Mouse (Mus musculus) NIH3T3 (cell line): Measurements from ENCODE around the gene Kcnb1.

ENCODE experiments used
- DNase-seq: peaks from one replicate; pipeline ENCODE4 v3.0.0-alpha.2; 2012; ENCODE audit warnings: low read depth

Kcnb1 gene

GRCm38 (mm10) chr2:167128699-167129607, 61.0 kb downstream of the Kcnb1 start:
- DNase-seq: peak; percentile 74

DNA sequence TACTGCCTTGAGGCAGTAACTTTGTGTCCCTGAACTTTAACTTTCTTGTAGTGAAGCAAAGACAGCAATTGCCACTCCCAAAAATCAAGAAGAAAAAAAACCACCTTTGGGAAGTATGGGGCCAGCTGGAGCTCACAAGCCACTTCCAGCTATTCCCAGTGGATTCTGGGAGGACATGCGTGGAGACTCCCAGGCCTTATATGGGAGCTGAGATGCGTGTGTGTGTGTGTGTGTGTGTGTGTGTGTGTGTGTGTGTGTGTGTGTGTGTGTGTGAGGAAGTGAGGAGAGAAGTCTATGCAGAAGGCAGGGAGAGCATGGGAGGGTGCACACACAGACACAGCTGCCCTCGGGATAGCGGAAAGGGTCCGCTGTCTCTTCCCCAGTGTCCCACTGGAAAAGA, 62.6 kb downstream of the Kcnb1 start:
- DNase-seq: no peak

- no peak for DNase-seq
Measured at GRCm38 (mm10) chr2:167125781-167126180, 64.2 kb downstream of the Kcnb1 start.

DNA sequence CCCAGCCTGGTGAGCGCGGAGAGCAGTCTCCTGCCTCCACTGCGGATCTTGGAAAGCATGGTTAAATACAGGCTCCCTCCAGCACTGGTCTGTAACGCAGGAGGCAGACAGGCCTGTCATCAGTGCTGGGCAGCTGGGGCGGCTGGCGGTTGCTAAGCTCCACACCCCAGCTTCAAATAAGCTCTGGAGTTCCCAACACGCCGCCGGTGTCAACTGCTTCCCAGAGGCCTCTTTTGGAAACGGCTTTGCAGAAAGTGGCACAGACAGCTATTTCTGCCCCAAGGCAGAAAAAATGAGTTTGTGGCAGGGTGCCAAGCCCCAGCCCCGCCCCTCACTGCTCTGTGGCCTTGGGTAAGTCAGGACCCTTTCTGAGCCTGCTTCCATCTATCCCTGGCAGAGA, 66.0 kb downstream of the Kcnb1 start:
- DNase-seq: no peak

GRCm38 (mm10) chr2:167122737-167123136, 67.2 kb downstream of the Kcnb1 start:
- DNase-seq: no peak

- no peak for DNase-seq
Measured at GRCm38 (mm10) chr2:167121996-167122395, 68.0 kb downstream of the Kcnb1 start.

GRCm38 (mm10) chr2:167121228-167121627, 68.7 kb downstream of the Kcnb1 start:
- DNase-seq: no peak

DNA sequence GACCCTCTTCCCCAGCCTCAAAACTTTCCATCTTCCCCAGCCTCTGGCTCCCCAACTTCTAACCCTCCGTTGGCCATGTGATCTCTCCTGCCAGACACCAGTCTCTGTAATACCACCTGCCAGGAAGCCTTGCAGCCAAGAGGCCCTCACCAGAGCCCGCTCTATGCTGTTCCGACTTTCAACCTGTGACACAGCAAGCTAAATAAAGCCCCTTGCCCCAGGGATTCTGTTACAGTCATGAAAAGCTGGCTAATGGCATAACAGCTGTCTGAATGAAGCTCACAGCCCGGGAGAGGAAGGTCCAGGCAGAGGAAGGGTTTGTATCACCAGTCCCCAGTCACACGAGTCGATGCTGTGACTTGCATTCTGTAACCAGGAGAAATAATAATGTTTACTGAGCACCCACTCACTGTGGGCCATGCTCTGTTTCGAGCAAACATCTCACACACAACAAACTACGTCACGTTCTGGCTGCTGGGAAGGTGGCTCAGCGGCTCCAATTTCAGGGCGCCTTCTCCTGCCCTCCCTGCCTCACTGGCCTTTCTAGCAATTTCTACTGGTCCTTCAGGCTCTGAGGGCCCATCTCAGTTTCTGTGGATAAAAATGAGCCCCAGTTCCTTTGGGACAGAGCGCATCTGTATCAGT, 69.6 kb downstream of the Kcnb1 start:
- no peak for DNase-seq

DNA sequence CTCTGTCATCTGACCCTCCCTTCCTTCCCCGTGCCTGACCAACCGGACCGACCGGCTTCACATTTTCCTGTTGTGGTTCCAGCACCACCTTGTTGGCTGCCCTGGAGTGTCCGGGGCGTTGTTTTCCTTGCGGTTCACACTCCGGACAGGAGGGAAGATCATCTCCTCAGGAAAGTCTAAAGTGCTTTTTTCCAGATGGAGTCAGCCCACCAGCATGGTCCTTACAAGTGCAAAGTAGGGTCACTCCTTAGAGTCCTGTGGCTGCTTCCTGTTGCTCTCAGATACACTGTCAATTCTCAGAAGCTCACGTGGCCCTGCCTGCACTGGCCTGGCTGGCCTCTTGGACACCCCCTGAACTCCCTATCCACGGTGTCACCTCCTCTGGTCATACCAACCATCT, 71.9 kb downstream of the Kcnb1 start:
- DNase-seq: no peak

GRCm38 (mm10) chr2:167112737-167113136, 77.2 kb downstream of the Kcnb1 start:
- peak; percentile 87 for DNase-seq

DNA sequence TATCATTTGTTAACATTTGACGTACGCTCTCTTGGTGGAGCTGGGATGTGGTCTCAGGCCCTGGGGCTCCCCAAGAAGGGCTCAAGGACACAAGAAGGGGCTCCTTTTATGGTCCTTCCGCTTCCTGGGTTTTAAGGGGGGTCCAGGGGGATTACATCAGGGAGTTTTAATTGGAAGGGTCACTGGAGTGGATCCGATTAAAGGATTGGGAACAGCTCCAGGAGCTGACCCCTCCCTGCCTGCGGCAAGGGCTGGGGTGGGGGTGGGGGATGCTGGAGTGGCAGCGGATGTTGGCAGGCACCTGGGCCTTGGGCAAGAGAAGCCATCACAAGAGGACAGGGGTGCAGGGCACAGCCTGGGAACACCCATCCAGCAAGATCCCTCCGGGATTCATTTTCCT, 77.7 kb downstream of the Kcnb1 start:
- no peak for DNase-seq

DNA sequence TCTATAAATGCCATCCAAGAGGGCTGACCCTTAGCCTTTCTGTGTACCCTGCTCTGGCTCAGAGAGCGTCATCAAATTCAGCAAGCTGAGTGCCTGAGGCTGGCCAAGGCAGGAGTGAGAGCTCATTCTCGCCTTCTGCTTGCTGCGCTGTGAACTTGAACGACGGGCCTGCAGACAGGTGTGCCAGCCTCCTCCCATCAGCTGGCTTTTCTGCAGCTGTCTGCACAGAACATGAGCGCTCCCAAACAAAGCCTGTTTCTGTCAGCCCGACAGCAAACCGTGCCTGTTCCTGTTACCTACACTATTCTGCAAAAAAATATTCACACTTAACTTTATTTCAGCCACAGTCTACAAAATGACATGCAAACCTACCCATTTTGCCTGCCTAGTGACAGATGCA, 80.4 kb downstream of the Kcnb1 start:
- no peak for DNase-seq

- DNase-seq: no peak
Measured at GRCm38 (mm10) chr2:167103546-167103945, 86.4 kb downstream of the Kcnb1 start.

- no peak for DNase-seq
Measured at GRCm38 (mm10) chr2:167101743-167102441, 88.1 kb downstream of the Kcnb1 start.

GRCm38 (mm10) chr2:167094688-167095087, 95.3 kb downstream of the Kcnb1 start:
- DNase-seq: no peak

DNA sequence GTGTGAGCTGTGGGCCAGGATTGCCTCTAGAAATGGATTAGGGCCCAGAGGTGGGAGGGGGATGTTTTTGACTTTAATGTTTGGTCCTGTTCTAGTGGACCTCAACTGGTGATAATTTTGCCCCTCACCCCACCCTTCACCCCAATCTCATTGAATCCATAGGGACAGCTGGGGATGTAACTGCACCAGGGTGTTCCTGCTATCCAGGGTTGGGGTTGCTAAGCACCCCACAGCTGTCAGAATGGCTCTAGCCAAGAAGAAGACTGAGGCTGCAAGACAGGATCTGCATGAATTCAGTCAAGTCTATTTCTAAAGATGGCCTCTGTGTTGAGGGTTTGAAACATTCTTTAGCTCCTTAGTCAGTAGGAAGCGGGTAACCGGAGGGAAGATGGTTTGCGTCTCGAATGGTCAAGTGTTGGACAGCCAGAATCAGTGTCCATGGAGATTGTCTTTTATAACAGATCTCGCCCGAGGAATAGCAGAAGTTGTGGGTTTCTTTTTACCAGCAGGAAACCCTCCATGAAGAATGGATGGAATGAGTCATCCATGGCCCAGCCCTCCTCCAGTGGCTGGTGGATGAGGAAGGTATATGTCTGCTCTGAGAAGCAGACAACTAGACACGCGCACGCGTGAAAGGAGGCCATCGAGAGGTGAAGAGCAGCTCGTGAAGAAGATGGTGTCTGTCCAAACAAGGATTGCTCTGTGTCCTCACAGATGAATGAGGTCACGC, 96.6 kb downstream of the Kcnb1 start:
- DNase-seq: no peak

DNA sequence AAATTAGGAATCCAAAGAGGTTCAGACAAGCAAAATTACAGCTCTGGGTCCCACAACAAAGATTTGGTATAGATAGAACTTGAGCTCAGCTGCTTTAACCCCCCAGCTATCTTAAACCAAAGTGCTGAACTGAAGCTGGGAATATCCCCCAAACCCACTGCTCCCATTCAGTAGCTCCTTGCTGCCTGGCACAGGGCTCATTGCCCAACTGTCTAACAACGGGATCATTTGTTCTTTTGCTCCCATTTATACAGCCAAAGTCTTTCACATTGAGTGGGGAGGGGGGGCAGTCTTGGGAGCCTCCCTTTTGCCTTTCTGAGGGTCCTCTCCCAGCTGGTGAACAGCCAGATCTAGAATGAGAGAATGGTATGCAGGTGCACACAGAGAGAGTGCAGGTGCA, 99.7 kb downstream of the Kcnb1 start:
- DNase-seq: no peak

GRCm38 (mm10) chr2:167086836-167087235, 103.1 kb downstream of the Kcnb1 start:
- DNase-seq: no peak

GRCm38 (mm10) chr2:167086092-167086491, 103.9 kb downstream of the Kcnb1 start:
- no peak for DNase-seq

GRCm38 (mm10) chr2:167081639-167082038, 108.3 kb downstream of the Kcnb1 start:
- DNase-seq: no peak

GRCm38 (mm10) chr2:167081135-167081534, 108.8 kb downstream of the Kcnb1 start:
- no peak for DNase-seq

GRCm38 (mm10) chr2:167080387-167080786, 109.6 kb downstream of the Kcnb1 start:
- DNase-seq: no peak
